Mouse (Mus musculus) midbrain, postnatal 0 days (tissue): ENCODE results near the gene Mrpl38. TPM values are rescaled to one million over a fixed set of nuclear protein-coding genes. Genes with fewer than 3 reads are reported as not detected.

Experiments
- ATAC-seq: fragments of 200-750 bp; cut with Nextera tagmentation; 2 replicates; pipeline ENCODE4 v1.8.0; 2017; ENCODE audit warnings: moderate number of reproducible peaks, mild to moderate bottlenecking, moderate TSS enrichment, moderate library complexity; ENCODE audit not compliant: low FRiP score
- DNase-seq: peaks from one replicate; pipeline ENCODE4 v3.0.0-alpha.2; 2015; ENCODE audit warnings: low spot score
- H3K27ac ChIP-seq: fragments of 300-500 bp; sonication (generic); 2 replicates; pipeline ENCODE4 v1.5.1; 2014; ENCODE audit warnings: low read depth, mild to moderate bottlenecking, low read length, mixed read lengths
- H3K27me3 ChIP-seq: fragments of 300-500 bp; sonication (generic); 2 replicates; pipeline ENCODE4 v1.6.1; 2014; ENCODE audit warnings: low read length, control low read depth, mixed read lengths; ENCODE audit not compliant: insufficient read depth
- H3K36me3 ChIP-seq: fragments of 300-500 bp; sonication (generic); 2 replicates; pipeline ENCODE4 v1.6.1; 2014; ENCODE audit warnings: low read length, control low read depth, mixed read lengths; ENCODE audit not compliant: insufficient read depth
- H3K4me1 ChIP-seq: fragments of 300-500 bp; sonication (generic); 2 replicates; pipeline ENCODE4 v1.6.1; 2014; ENCODE audit warnings: mild to moderate bottlenecking, control low read depth, antibody characterized with exemption, low read length, mixed read lengths; ENCODE audit not compliant: insufficient read depth
- H3K4me2 ChIP-seq: fragments of 300-500 bp; sonication (generic); 2 replicates; pipeline ENCODE4 v1.6.1; 2014; ENCODE audit warnings: low read depth, mild to moderate bottlenecking, low read length, mixed read lengths; ENCODE audit not compliant: poor library complexity, severe bottlenecking
- H3K4me3 ChIP-seq: fragments of 300-500 bp; sonication (generic); 2 replicates; pipeline ENCODE4 v1.5.1; 2014; ENCODE audit warnings: low read depth, mild to moderate bottlenecking, low read length, moderate library complexity
- H3K9ac ChIP-seq: fragments of 300-500 bp; sonication (generic); replicated peaks from 2 replicates; pipeline ENCODE4 v1.6.1; 2014; ENCODE audit warnings: mild to moderate bottlenecking, low read length, moderate library complexity, mixed read lengths; ENCODE audit not compliant: poor library complexity, severe bottlenecking
- H3K9me3 ChIP-seq: fragments of 300-500 bp; sonication (generic); 2 replicates; pipeline ENCODE4 v1.6.1; 2016; ENCODE audit warnings: low read length, control low read depth
- CTCF ChIP-seq: IDR thresholded peaks from 2 replicates; pipeline ENCODE4 v1.5.1; 2016; ENCODE audit warnings: antibody characterized with exemption, mild to moderate bottlenecking
- WGBS: fragments of 180-500 bp; shearing (Covaris S2); extraction: QIAGEN DNeasy Blood & Tissue Kit; methylation state at CpG from one replicate; pipeline ENCODE4 v1.1.7; 2014; 5-methylcytosine and 5-hydroxymethylcytosine counted together
- polyA plus RNA-seq: library from polyadenylated mRNA; unstranded; fragments of >200 nt; fragmentation: Nextera tagmentation; extraction: Ambion mirVana; gene quantifications from 2 replicates; pipeline ENCODE4 v1.2.1, GENCODE M21; 2015
- total RNA-seq: library from RNA; depleted of rRNA; stranded (reverse); fragments of >200 nt; gene quantifications from 2 replicates; pipeline ENCODE4 v1.2.3, GENCODE M21; 2014

The Mrpl38 gene
- total and polyA plus RNA-seq, 2 experiments from 2014 or later: 77.0 to 100 TPM

GRCm38 (mm10) chr11:116167884-116168439, 29.3 kb upstream of the Mrpl38 start, which contains the start of gene Fbf1:
Gene Fbf1 (minus strand): TSS chr11:116168166.
- H3K27ac ChIP-seq: peak within 1 kb of the TSS; percentile 84
- H3K9ac ChIP-seq: peak within 1 kb of the TSS; percentile 57
- peak; percentile 95 for ATAC-seq
- WGBS: under 1% methylated on average over 40 of the region's 40 CpGs
- DNase-seq: peak; percentile 99
- peak; percentile 17; the same call in 1 of the 2 replicates for TF ChIP-seq CTCF
- H3K4me3 ChIP-seq: peak within 1 kb of the TSS; percentile 44
- H3K9me3 ChIP-seq: no peaks in the 10 kb centered on the region
- H3K4me2 ChIP-seq: peak within 1 kb of the TSS; percentile 72
- H3K4me1 ChIP-seq: peaks cover 3% of the 10 kb centered on the region; the same call in 1 of the 2 replicates
- H3K27me3 ChIP-seq: no peaks in the 10 kb centered on the region
- peaks cover 24% of the 10 kb centered on the region for H3K36me3 ChIP-seq

- Histone ChIP-seq H3K9me3 (no peaks in the 10 kb centered on the region), H3K27ac (peak overlapping the region; percentile 84), H3K36me3 (peaks cover 18% of the 10 kb centered on the region), H3K27me3 (no peaks in the 10 kb centered on the region), H3K4me1 (peaks cover 3% of the 10 kb centered on the region; the same call in 1 of the 2 replicates), H3K9ac (peak overlapping the region; percentile 57), H3K4me2 (peak overlapping the region; percentile 72), H3K4me3 (peak overlapping the region; percentile 44)
- ATAC-seq (no peak), DNase-seq (no peak)
- WGBS: 5% methylated on average over 6 of the region's 6 CpGs
- TF ChIP-seq CTCF: no peak
Measured at GRCm38 (mm10) chr11:116167232-116167631, 28.6 kb upstream of the Mrpl38 start.

GRCm38 (mm10) chr11:116163002-116163401, 24.3 kb upstream of the Mrpl38 start:
- H3K4me2 ChIP-seq: no peak overlapping the region
- DNase-seq (no peak), ATAC-seq (no peak)
- no peak for TF ChIP-seq CTCF
- no peak overlapping the region for H3K27ac ChIP-seq
- no peaks in the 10 kb centered on the region for H3K9me3 ChIP-seq
- H3K4me3 ChIP-seq: no peak overlapping the region
- 29% methylated on average over 9 of the region's 9 CpGs for WGBS
- H3K36me3 ChIP-seq: peaks cover 26% of the 10 kb centered on the region
- H3K4me1 ChIP-seq: peaks cover 3% of the 10 kb centered on the region; the same call in 1 of the 2 replicates
- H3K9ac ChIP-seq: no peak overlapping the region
- H3K27me3 ChIP-seq: no peaks in the 10 kb centered on the region

GRCm38 (mm10) chr11:116162146-116162545, 23.5 kb upstream of the Mrpl38 start:
- H3K4me2 ChIP-seq: no peak overlapping the region
- no peaks in the 10 kb centered on the region for H3K27me3 ChIP-seq
- DNase-seq (no peak), ATAC-seq (no peak)
- H3K36me3 ChIP-seq: peaks cover 31% of the 10 kb centered on the region
- H3K4me1 ChIP-seq: peaks cover 3% of the 10 kb centered on the region; the same call in 1 of the 2 replicates
- 66% methylated on average over 10 of the region's 10 CpGs for WGBS
- no peak for TF ChIP-seq CTCF
- no peak overlapping the region for H3K9ac ChIP-seq
- H3K9me3 ChIP-seq: no peaks in the 10 kb centered on the region
- no peak overlapping the region for H3K27ac ChIP-seq
- no peak overlapping the region for H3K4me3 ChIP-seq

- no peak for DNase-seq
- no peak overlapping the region for H3K4me2 ChIP-seq
- H3K9ac ChIP-seq: no peak overlapping the region
- 72% methylated on average over 12 of the region's 12 CpGs for WGBS
- no peak for TF ChIP-seq CTCF
- no peak for ATAC-seq
- no peaks in the 10 kb centered on the region for H3K9me3 ChIP-seq
- H3K27ac ChIP-seq: no peak overlapping the region
- peaks cover 31% of the 10 kb centered on the region for H3K36me3 ChIP-seq
- no peaks in the 10 kb centered on the region for H3K27me3 ChIP-seq
- no peak overlapping the region for H3K4me3 ChIP-seq
- H3K4me1 ChIP-seq: no peaks in the 10 kb centered on the region
Measured at GRCm38 (mm10) chr11:116161312-116161711, 22.6 kb upstream of the Mrpl38 start.

- no peak for TF ChIP-seq CTCF
- Histone ChIP-seq H3K4me1 (no peaks in the 10 kb centered on the region), H3K27ac (no peak overlapping the region), H3K4me2 (no peak overlapping the region), H3K36me3 (peaks cover 92% of the 10 kb centered on the region), H3K9ac (no peak overlapping the region), H3K27me3 (no peaks in the 10 kb centered on the region), H3K4me3 (no peak overlapping the region), H3K9me3 (no peaks in the 10 kb centered on the region)
- 100% methylated on average over 2 of the region's 2 CpGs for WGBS
- DNase-seq (no peak), ATAC-seq (no peak)
Measured at GRCm38 (mm10) chr11:116150960-116151359, 12.3 kb upstream of the Mrpl38 start.
